Mouse (Mus musculus) liver, adult 2 months (tissue): Measurements from ENCODE around the gene Polr2l.

ENCODE experiments used
- CTCF ChIP-seq: fragments of 200-500 bp; IDR thresholded peaks from 2 replicates; pipeline ENCODE4 v1.5.1; 2011; ENCODE audit warnings: low read depth, low read length, control low read depth
- POLR2A ChIP-seq: fragments of 200-500 bp; IDR thresholded peaks from 2 replicates; pipeline ENCODE4 v1.6.1; 2011; ENCODE audit warnings: low read length, control low read depth; ENCODE audit not compliant: insufficient read depth; ENCODE audit errors: extremely low read depth

DNA sequence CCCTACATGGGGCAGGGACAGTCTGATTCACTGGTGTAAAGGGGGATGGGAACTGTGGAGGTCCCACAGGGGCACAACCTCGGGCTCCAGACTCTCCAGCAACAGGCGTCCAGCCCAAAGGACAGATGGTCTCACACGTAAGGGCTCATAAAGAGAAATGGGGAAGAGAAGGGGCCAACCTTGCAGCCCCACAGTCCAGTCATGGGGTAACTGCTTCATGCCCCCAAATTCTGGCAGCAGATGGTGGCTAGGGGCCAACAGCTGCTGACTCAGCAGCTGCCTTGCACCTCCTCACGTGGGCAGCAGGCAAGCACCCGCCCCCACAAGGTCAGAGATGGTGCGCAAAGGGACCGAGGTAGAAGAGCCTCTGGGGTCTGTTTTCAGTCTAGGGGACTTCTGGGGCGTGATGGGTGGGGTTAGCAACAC lies 42.7 kb downstream of the Polr2l start:
- no peak for TF ChIP-seq CTCF
- no peak for TF ChIP-seq POLR2A
